Mouse (Mus musculus) retina, embryonic 14.5 days (tissue): ENCODE measurements at regions not wholly inside any gene's neighbourhood (a gene's known extent, or its start where the extent isn't known, plus 50 kb on each side); places are given as distances from the start of the nearest gene placed in this dataset.

Experiments used
- DNase-seq: peaks from one replicate; pipeline ENCODE4 v3.0.0-alpha.2; 2015; ENCODE audit warnings: low spot score

- peak; percentile 40 for DNase-seq
Measured at GRCm38 (mm10) chr12:95850144-95850803, 158.2 kb downstream of the Flrt2 start.

- no peak for DNase-seq
Measured at GRCm38 (mm10) chr12:95877661-95878060, 185.6 kb downstream of the Flrt2 start.
